Mouse (Mus musculus) left cerebral cortex, adult 18-20 months (tissue): ENCODE measurements at regions not wholly inside any gene's neighbourhood (a gene's known extent, or its start where the extent isn't known, plus 50 kb on each side); places are given as distances from the start of the nearest gene placed in this dataset.

ENCODE experiments used
- DNase-seq, 2 experiments: peaks; one replicate each; pipeline ENCODE4 v3.0.0; 2021 to 2022; ENCODE audit warnings: low spot score in 2 of 2, mixed read lengths in 1 of 2

GRCm38 (mm10) chr1:146185444-146185843 lies 309.1 kb upstream of the Brinp3 start:
- DNase-seq, result no peak

GRCm38 (mm10) chr1:146211646-146212045 lies 282.9 kb upstream of the Brinp3 start:
- DNase-seq, result no peak

GRCm38 (mm10) chr1:146231487-146232466 lies 262.8 kb upstream of the Brinp3 start:
- DNase-seq, result peak; percentile 48 to 56

- DNase-seq, result no peak
Observed at GRCm38 (mm10) chr1:146260400-146260799, 234.2 kb upstream of the Brinp3 start.

- no peak for DNase-seq
Observed at GRCm38 (mm10) chr1:146299031-146299430, 195.5 kb upstream of the Brinp3 start.

GRCm38 (mm10) chr1:146312547-146312946 lies 182.0 kb upstream of the Brinp3 start:
- DNase-seq, result no peak

GRCm38 (mm10) chr1:146316172-146317158 lies 178.1 kb upstream of the Brinp3 start:
- no peak for DNase-seq

GRCm38 (mm10) chr1:146322026-146322425 lies 172.5 kb upstream of the Brinp3 start:
- no peak for DNase-seq

- DNase-seq, result no peak
Observed at GRCm38 (mm10) chr1:146322862-146323261, 171.7 kb upstream of the Brinp3 start.

GRCm38 (mm10) chr1:146337049-146337448 lies 157.5 kb upstream of the Brinp3 start:
- DNase-seq, result no peak

GRCm38 (mm10) chr1:146356964-146357363 lies 137.6 kb upstream of the Brinp3 start:
- DNase-seq, result no peak

GRCm38 (mm10) chr1:146358301-146358700 lies 136.3 kb upstream of the Brinp3 start:
- no peak for DNase-seq

- DNase-seq, result no peak
Observed at GRCm38 (mm10) chr1:146359632-146360031, 134.9 kb upstream of the Brinp3 start.

GRCm38 (mm10) chr1:146360124-146360523 lies 134.4 kb upstream of the Brinp3 start:
- no peak for DNase-seq

- DNase-seq, result no peak
Observed at GRCm38 (mm10) chr1:146363777-146364176, 130.8 kb upstream of the Brinp3 start.
